Mouse (Mus musculus) MEL (cell line): Measurements from ENCODE around the gene Egf. TPM values are rescaled to one million over a fixed set of nuclear protein-coding genes. Genes with fewer than 3 reads are reported as not detected.

ENCODE experiments used
- DNase-seq: peaks from one replicate; pipeline ENCODE4 v3.0.0; 2011; ENCODE audit warnings: low read depth, low spot score
- H3K27ac ChIP-seq: 2 replicates; pipeline ENCODE4 v1.5.1; 2012; ENCODE audit warnings: low read depth, mild to moderate bottlenecking, control low read depth, low read length, moderate library complexity; ENCODE audit not compliant: control insufficient read depth
- H3K27me3 ChIP-seq, 2 experiments: fragments of 150-350 bp in 1 of 2; sonication (generic) in 1 of 2; 2 replicates each; pipeline ENCODE4 v1.6.1; 2012; ENCODE audit warnings: low read length in 2 of 2, mild to moderate bottlenecking in 2 of 2, improper control_type of control experiment in 1 of 2, moderate library complexity in 1 of 2; ENCODE audit not compliant: insufficient read depth in 2 of 2, control insufficient read depth in 1 of 2
- H3K36me3 ChIP-seq, 2 experiments: 2 replicates each; pipeline ENCODE4 v1.6.1; 2012 to 2014; ENCODE audit warnings: low read length in 2 of 2, improper control_type of control experiment in 1 of 2, inconsistent platforms in 1 of 2, mild to moderate bottlenecking in 1 of 2; ENCODE audit not compliant: insufficient read depth in 2 of 2, control insufficient read depth in 1 of 2
- H3K4me1 ChIP-seq, 2 experiments: fragments of 150-350 bp in 1 of 2; sonication (generic) in 1 of 2; 2 replicates each; pipeline ENCODE4 v1.6.1; 2012; ENCODE audit warnings: low read length in 2 of 2, improper control_type of control experiment in 1 of 2, mild to moderate bottlenecking in 1 of 2; ENCODE audit not compliant: insufficient read depth in 2 of 2, control insufficient read depth in 1 of 2
- H3K4me3 ChIP-seq, 2 experiments: fragments of 150-350 bp in 1 of 2; sonication (generic) in 1 of 2; 2 replicates each; pipeline ENCODE4 v1.5.1; 2012; ENCODE audit warnings: low read depth in 2 of 2, low read length in 2 of 2, mild to moderate bottlenecking in 2 of 2, moderate library complexity in 2 of 2, control low read depth in 1 of 2, improper control_type of control experiment in 1 of 2; ENCODE audit not compliant: control insufficient read depth in 1 of 2, insufficient read depth in 1 of 2
- H3K79me2 ChIP-seq: 2 replicates; pipeline ENCODE4 v1.6.1; 2012; ENCODE audit warnings: mild to moderate bottlenecking, low read length, moderate library complexity; ENCODE audit not compliant: control insufficient read depth, poor library complexity, insufficient read depth
- H3K9ac ChIP-seq: 2 replicates; pipeline ENCODE4 v1.6.1; 2012; ENCODE audit warnings: low read depth, mild to moderate bottlenecking, control low read depth, low read length, moderate library complexity; ENCODE audit not compliant: control insufficient read depth, poor library complexity, severe bottlenecking
- H3K9me3 ChIP-seq: fragments of 150-350 bp; sonication (generic); replicated peaks from 2 replicates; pipeline ENCODE4 v1.6.1; 2012; ENCODE audit warnings: mild to moderate bottlenecking, low read length, improper control_type of control experiment, moderate library complexity; ENCODE audit not compliant: insufficient read depth
- BHLHE40 ChIP-seq: IDR thresholded peaks from 2 replicates; pipeline ENCODE4 v1.6.1; 2012; ENCODE audit warnings: low read depth, mild to moderate bottlenecking, inconsistent platforms, low read length, improper control_type of control experiment, borderline replicate concordance
- CHD2 ChIP-seq: IDR thresholded peaks from 2 replicates; pipeline ENCODE4 v1.6.1; 2011; ENCODE audit warnings: low read length, improper control_type of control experiment
- JUND ChIP-seq: IDR thresholded peaks from 2 replicates; pipeline ENCODE4 v1.6.1; 2011; ENCODE audit warnings: low read depth, mild to moderate bottlenecking, improper control_type of control experiment, low read length
- MAZ ChIP-seq: IDR thresholded peaks from 2 replicates; pipeline ENCODE4 v1.6.1; 2012; ENCODE audit warnings: low read depth, mild to moderate bottlenecking, inconsistent platforms, low read length, improper control_type of control experiment
- NELFE ChIP-seq: IDR thresholded peaks from 2 replicates; pipeline ENCODE4 v1.6.1; 2011; ENCODE audit warnings: low read depth, low read length, improper control_type of control experiment
- POLR2A ChIP-seq, 2 experiments: IDR thresholded peaks; 2 replicates each; pipeline ENCODE4 v1.6.1; 2011 to 2012; ENCODE audit warnings: low read length in 2 of 2, mild to moderate bottlenecking in 2 of 2, control low read depth in 1 of 2, improper control_type of control experiment in 1 of 2, low read depth in 1 of 2, moderate library complexity in 1 of 2; ENCODE audit not compliant: control insufficient read depth in 1 of 2, insufficient read depth in 1 of 2, poor library complexity in 1 of 2
- RCOR1 ChIP-seq: IDR thresholded peaks from 2 replicates; pipeline ENCODE4 v1.6.1; 2012; ENCODE audit warnings: low read depth, mild to moderate bottlenecking, inconsistent platforms, low read length, improper control_type of control experiment
- SMC3 ChIP-seq: IDR thresholded peaks from 2 replicates; pipeline ENCODE4 v1.6.1; 2011; ENCODE audit warnings: low read depth, low read length, improper control_type of control experiment
- TAL1 ChIP-seq: IDR thresholded peaks from 2 replicates; pipeline ENCODE4 v1.6.1; 2012; ENCODE audit warnings: mild to moderate bottlenecking, inconsistent platforms, low read length, moderate library complexity, mixed read lengths
- UBTF ChIP-seq: IDR thresholded peaks from 2 replicates; pipeline ENCODE4 v1.6.1; 2012; ENCODE audit warnings: low read depth, mild to moderate bottlenecking, inconsistent platforms, low read length, improper control_type of control experiment, moderate library complexity, borderline replicate concordance; ENCODE audit not compliant: insufficient read depth
- ZC3H11A ChIP-seq: IDR thresholded peaks from 2 replicates; pipeline ENCODE4 v1.6.1; 2012; ENCODE audit warnings: low read depth, mild to moderate bottlenecking, inconsistent platforms, low read length, improper control_type of control experiment
- ZKSCAN1 ChIP-seq: IDR thresholded peaks from 2 replicates; pipeline ENCODE4 v1.6.1; 2012; ENCODE audit warnings: low read depth, mild to moderate bottlenecking, inconsistent platforms, low read length, improper control_type of control experiment, moderate library complexity
- polyA plus RNA-seq, 2 experiments: library from polyadenylated mRNA; stranded (reverse) in 1 of 2; unstranded in 1 of 2; fragments of >175 nt in 1 of 2; fragments of >200 nt in 1 of 2; gene quantifications; 2 replicates each; pipeline versions ENCODE4 v1.2.1 to v1.2.4; 2012; ENCODE audit warnings: low replicate concordance in 2 of 2, low read depth in 1 of 2; ENCODE audit not compliant: insufficient read length in 2 of 2, insufficient read depth in 1 of 2, missing spikeins in 1 of 2
- total RNA-seq: library from RNA; depleted of rRNA; stranded (reverse); fragments of 300-350 nt; gene quantifications from 2 replicates; pipeline ENCODE4 v1.2.3, GENCODE M21; 2012

The Egf gene
- total and polyA plus RNA-seq, 3 experiments = 1.5 to 3.1 TPM; not detected in 1

GRCm38 (mm10) chr3:129724505-129724904 is 30.6 kb downstream of the Egf start:
- H3K79me2 ChIP-seq = no peaks in the 10 kb centered on the region; the same call in 1 of the 2 replicates
- no peaks in the 10 kb centered on the region for H3K27me3 ChIP-seq
- DNase-seq = no peak
- peak overlapping the region; percentile 55 for H3K27ac ChIP-seq
- H3K36me3 ChIP-seq = peaks cover 0 to 10% of the 10 kb centered on the region in 2 experiments; a peak in 2 of 4 replicates
- peaks cover 2 to 16% of the 10 kb centered on the region in 2 experiments; a peak in 3 of 4 replicates for H3K4me1 ChIP-seq
- no peak for TF ChIP-seq UBTF
- peak; percentile 61; the same call in 1 of the 2 replicates for TF ChIP-seq BHLHE40
- TF ChIP-seq ZC3H11A = no peak
- H3K4me3 ChIP-seq = peak overlapping the region; percentile 81 to 93
- peak overlapping the region; percentile 81 for H3K9ac ChIP-seq
- no peaks in the 10 kb centered on the region for H3K9me3 ChIP-seq

DNA sequence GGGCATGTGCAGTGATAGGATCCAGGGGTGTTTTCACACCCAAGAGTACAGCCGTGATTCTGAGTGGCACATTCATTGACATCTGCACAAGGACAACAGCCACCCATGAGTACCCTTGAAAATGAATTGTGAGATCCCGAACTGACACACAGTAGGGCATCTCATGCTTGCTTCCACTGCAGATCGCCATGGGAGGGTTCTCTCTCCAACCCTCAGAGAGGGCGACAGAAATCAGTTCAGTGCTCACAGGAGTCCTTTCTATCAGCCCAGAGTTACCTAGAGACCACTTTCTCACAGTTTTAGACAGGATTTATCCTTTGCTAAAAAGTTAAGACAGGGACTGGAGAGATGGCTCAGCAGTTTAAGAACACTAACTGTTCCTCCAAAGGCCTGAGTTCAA is 31.8 kb downstream of the Egf start:
- H3K4me1 ChIP-seq = peaks cover 2 to 16% of the 10 kb centered on the region in 2 experiments; a peak in 3 of 4 replicates
- no peak overlapping the region for H3K9ac ChIP-seq
- no peak overlapping the region for H3K27ac ChIP-seq
- H3K4me3 ChIP-seq = no peak overlapping the region
- no peak for TF ChIP-seq CHD2
- no peak for TF ChIP-seq RCOR1
- 0 out of 2 replicates have a peak, but pooled peaks have one; percentile 53 for TF ChIP-seq ZKSCAN1
- TF ChIP-seq, all 39 proteins: peak for 1
- peaks cover 0 to 10% of the 10 kb centered on the region in 2 experiments; a peak in 2 of 4 replicates for H3K36me3 ChIP-seq
- no peaks in the 10 kb centered on the region; the same call in 1 of the 2 replicates for H3K79me2 ChIP-seq
- no peaks in the 10 kb centered on the region for H3K27me3 ChIP-seq
- no peaks in the 10 kb centered on the region for H3K9me3 ChIP-seq
- DNase-seq = no peak

DNA sequence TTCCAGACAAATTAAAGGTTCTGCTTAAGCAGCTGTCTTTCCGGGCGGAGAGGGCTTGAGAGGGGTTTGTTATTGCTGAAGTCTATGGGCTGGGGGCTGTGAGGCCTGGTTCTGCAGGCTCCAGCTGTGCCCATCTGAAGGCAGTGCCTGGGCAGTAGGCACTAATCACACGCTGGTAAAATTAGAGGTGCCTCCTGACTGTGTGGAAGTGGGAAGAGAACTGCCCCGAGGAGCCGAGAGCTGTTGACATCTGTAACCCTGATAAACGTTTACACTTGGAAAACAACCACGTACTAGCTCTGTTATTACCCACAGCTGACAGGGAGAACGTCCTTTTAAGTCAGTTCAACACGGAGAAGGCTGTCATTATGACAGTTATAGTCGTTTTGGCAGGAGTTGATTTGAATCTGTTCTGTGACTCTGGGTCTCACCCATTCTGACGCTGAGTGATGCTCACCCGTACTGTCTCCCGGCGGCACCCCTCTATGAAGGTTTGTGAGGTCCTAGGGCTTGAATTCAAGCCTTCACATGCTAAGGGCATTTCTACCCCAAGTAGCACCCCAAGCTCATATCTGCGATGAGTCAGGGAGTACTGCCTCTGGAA is 40.5 kb downstream of the Egf start:
- Histone ChIP-seq H3K27ac (no peak overlapping the region), H3K4me3 (no peak overlapping the region), H3K9me3 (no peaks in the 10 kb centered on the region), H3K36me3 (no peaks in the 10 kb centered on the region), H3K9ac (no peak overlapping the region), H3K4me1 (no peaks in the 10 kb centered on the region), H3K79me2 (no peaks in the 10 kb centered on the region), H3K27me3 (no peaks in the 10 kb centered on the region)
- TF ChIP-seq SMC3 (no peak), NELFE (no peak), POLR2A (IDR thresholded peaks at IDR 0.05; ENCODE audit: control insufficient read depth in 1 of 2, insufficient read depth in 1 of 2, low read depth in 1 of 2, low read length in 2 of 2, poor library complexity in 1 of 2) (no peak), TAL1 (no peak), ZC3H11A (no peak), MAZ (no peak), JUND (no peak), UBTF (no peak)
- DNase-seq = no peak
